Mouse (Mus musculus) limb, embryonic 12.5 days (tissue): Measurements from ENCODE around the gene Srrm2. TPM values are rescaled to one million over a fixed set of nuclear protein-coding genes. Genes with fewer than 3 reads are reported as not detected.

ENCODE experiments used
- ATAC-seq: fragments of 200-750 bp; cut with Nextera tagmentation; 2 replicates; pipeline ENCODE4 v1.8.0; 2017; ENCODE audit warnings: low read depth, moderate TSS enrichment; ENCODE audit not compliant: insufficient number of reproducible peaks, insufficient read depth, low FRiP score, low TSS enrichment
- H3K27ac ChIP-seq: fragments of 300-500 bp; sonication (generic); 2 replicates; pipeline ENCODE4 v1.5.1; 2016; ENCODE audit warnings: mild to moderate bottlenecking, moderate library complexity
- H3K27me3 ChIP-seq: fragments of 300-500 bp; sonication (generic); 2 replicates; pipeline ENCODE4 v1.6.1; 2016; ENCODE audit warnings: mild to moderate bottlenecking, moderate library complexity
- H3K36me3 ChIP-seq: fragments of 300-500 bp; sonication (generic); 2 replicates; pipeline ENCODE4 v1.6.1; 2016; ENCODE audit warnings: mild to moderate bottlenecking, moderate library complexity
- H3K4me1 ChIP-seq: fragments of 300-500 bp; sonication (generic); replicated peaks from 2 replicates; pipeline ENCODE4 v1.6.1; 2016
- H3K4me2 ChIP-seq: fragments of 300-500 bp; sonication (generic); 2 replicates; pipeline ENCODE4 v1.6.1; 2016; ENCODE audit warnings: mild to moderate bottlenecking, moderate library complexity
- H3K4me3 ChIP-seq: fragments of 300-500 bp; sonication (generic); replicated peaks from 2 replicates; pipeline ENCODE4 v1.5.1; 2016; ENCODE audit warnings: mild to moderate bottlenecking
- H3K9ac ChIP-seq: fragments of 300-500 bp; sonication (generic); replicated peaks from 2 replicates; pipeline ENCODE4 v1.6.1; 2016; ENCODE audit warnings: mild to moderate bottlenecking, moderate library complexity
- H3K9me3 ChIP-seq: fragments of 300-500 bp; sonication (generic); 2 replicates; pipeline ENCODE4 v1.6.1; 2016; ENCODE audit warnings: mild to moderate bottlenecking, moderate library complexity
- WGBS: fragments of 180-500 bp; shearing (Covaris S2); methylation state at CpG from one replicate; pipeline ENCODE4 v1.1.7; 2016; 5-methylcytosine and 5-hydroxymethylcytosine counted together
- microRNA-seq: library from miRNA; unstranded; fragments of <30 nt; microRNA quantifications from one replicate; pipeline ENCODE4, GENCODE M21; 2017
- polyA plus RNA-seq: library from polyadenylated mRNA; unstranded; fragments of >200 nt; fragmentation: Nextera tagmentation; extraction: Ambion mirVana; gene quantifications from 2 replicates; pipeline ENCODE4 v1.2.1, GENCODE M21; 2016

Srrm2 gene
- polyA plus RNA-seq, 1 experiment from 2014 or later = 703 TPM

DNA sequence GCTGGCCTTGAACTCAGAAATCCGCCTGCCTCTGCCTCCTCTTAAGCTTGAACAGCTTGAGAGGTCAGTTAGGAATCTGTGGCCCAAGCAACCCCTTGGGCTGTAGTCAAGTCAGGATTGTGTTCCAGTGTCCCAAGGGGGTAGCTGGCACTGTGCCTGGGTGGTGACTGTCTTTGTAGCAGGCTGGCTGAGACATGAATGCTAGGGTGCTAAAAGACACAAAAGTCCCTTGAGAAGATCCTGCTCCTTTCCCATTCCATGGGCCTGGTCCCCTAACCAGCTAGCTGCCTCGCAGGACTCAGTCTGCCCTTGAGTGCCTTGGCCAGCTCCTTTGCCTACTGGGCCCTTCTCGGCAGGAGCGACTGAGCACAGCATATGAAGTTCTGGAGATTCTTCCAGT lies 72.6 kb downstream of the Srrm2 start:
- WGBS = 87% methylated on average over 4 of the region's 4 CpGs
- Histone ChIP-seq H3K4me1 (no peaks in the 10 kb centered on the region), H3K36me3 (no peaks in the 10 kb centered on the region), H3K27me3 (no peaks in the 10 kb centered on the region), H3K27ac (no peak overlapping the region), H3K4me2 (no peak overlapping the region), H3K4me3 (no peak overlapping the region), H3K9ac (no peak overlapping the region), H3K9me3 (no peaks in the 10 kb centered on the region; the same call in 1 of the 2 replicates)
- ATAC-seq = no peak

DNA sequence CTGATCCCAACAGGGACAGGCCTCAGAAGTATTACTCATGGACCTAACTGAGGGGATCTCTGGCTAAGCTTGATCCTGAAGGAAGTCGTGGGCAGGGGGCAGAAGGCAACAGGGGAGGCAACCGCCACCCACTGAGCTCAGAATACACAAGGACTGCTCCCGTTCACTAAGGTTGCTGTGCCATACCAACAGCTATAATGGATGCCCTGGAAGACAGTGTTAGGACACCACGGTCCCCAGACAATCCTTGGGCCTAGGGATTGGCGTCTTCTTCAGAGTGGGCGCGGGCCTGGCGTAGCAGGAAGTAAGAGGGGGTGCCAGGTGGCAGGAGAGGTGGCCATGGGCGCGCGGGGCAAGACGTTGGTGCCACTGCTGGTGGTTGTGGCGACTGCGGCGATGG lies 77.4 kb downstream of the Srrm2 start, which contains the start of gene Prss21:
Gene Prss21, plus strand, starts transcription at position 301 of the 400 bp plus-strand sequence.
- Histone ChIP-seq H3K9ac (no peak within 1 kb of the TSS), H3K4me2 (no peak within 1 kb of the TSS), H3K36me3 (no peaks in the 10 kb centered on the region), H3K9me3 (no peaks in the 10 kb centered on the region; the same call in 1 of the 2 replicates), H3K4me1 (0 out of 2 replicates have a peak, but pooled peaks cover 3% of the 10 kb centered on the region), H3K27me3 (no peaks in the 10 kb centered on the region), H3K4me3 (no peak within 1 kb of the TSS), H3K27ac (no peak within 1 kb of the TSS)
- 85% methylated on average over 15 of the region's 15 CpGs for WGBS
- ATAC-seq = no peak

DNA sequence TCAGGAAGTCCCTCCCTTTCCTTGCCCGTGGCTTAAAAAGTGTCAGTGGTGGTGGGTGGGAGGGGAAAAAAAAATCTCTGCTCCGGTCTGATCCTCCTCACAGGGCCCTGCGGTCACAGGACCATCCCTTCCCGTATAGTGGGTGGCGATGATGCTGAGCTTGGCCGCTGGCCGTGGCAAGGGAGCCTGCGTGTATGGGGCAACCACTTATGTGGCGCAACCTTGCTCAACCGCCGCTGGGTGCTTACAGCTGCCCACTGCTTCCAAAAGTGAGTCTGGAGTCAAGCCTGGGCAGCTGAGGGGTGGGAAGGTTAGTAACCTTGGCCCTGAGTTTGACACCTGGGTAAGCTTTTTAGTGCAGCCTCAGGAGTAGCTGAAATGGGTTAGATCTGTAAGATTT lies 78.2 kb downstream of the Srrm2 start:
- no peak for ATAC-seq
- Histone ChIP-seq H3K36me3 (no peaks in the 10 kb centered on the region), H3K4me1 (0 out of 2 replicates have a peak, but pooled peaks cover 3% of the 10 kb centered on the region), H3K9me3 (no peaks in the 10 kb centered on the region; the same call in 1 of the 2 replicates), H3K27ac (no peak overlapping the region), H3K27me3 (no peaks in the 10 kb centered on the region), H3K4me3 (no peak overlapping the region), H3K9ac (no peak overlapping the region), H3K4me2 (no peak overlapping the region)
- WGBS = 90% methylated on average over 11 of the region's 11 CpGs

Small RNAs within 50 kb of the gene (microRNA-seq; reads per million reads assigned to microRNA genes)
- gene Mir5125 = 1.2 reads per million

Other genes starting within 250 kb of the Srrm2 start
- gene Zfp213, start 226.3 kb upstream of the Srrm2 start, polyA plus RNA-seq = 24.7 and 26.6 TPM in 2 replicates
- 22.0 and 25.5 TPM in 2 replicates for gene Zfp13, start 191.0 kb upstream of the Srrm2 start, polyA plus RNA-seq
- gene Zscan10, start 189.7 kb upstream of the Srrm2 start, polyA plus RNA-seq = 0.37 and 0.45 TPM in 2 replicates
- 0.92 and 0.99 TPM in 2 replicates for gene Mmp25, start 145.3 kb upstream of the Srrm2 start, polyA plus RNA-seq
- 1.2 and 1.3 TPM in 2 replicates for gene Bicdl2, start 130.0 kb upstream of the Srrm2 start, polyA plus RNA-seq
- gene Hcfc1r1, start 116.9 kb upstream of the Srrm2 start, polyA plus RNA-seq = 48.6 and 51.7 TPM in 2 replicates
- gene Thoc6, start 116.7 kb upstream of the Srrm2 start, polyA plus RNA-seq = 55.1 and 56.3 TPM in 2 replicates
- gene Tnfrsf12a, start 113.1 kb upstream of the Srrm2 start, polyA plus RNA-seq = 5.7 and 7.6 TPM in 2 replicates
- gene Cldn6, start 111.3 kb upstream of the Srrm2 start, polyA plus RNA-seq = 19.9 and 22.7 TPM in 2 replicates
- 5.6 and 6.4 TPM in 2 replicates for gene Cldn9, start 106.5 kb upstream of the Srrm2 start, polyA plus RNA-seq
- 1.8 and 2.5 TPM in 2 replicates for gene 1520401A03Rik, start 67.7 kb upstream of the Srrm2 start, polyA plus RNA-seq
- 49.1 and 53.1 TPM in 2 replicates for gene Pkmyt1, start 64.2 kb upstream of the Srrm2 start, polyA plus RNA-seq
- gene Paqr4, start 49.7 kb upstream of the Srrm2 start, polyA plus RNA-seq = 11.6 and 13.6 TPM in 2 replicates
- gene Kremen2, start 44.7 kb upstream of the Srrm2 start, polyA plus RNA-seq = 30.0 and 34.8 TPM in 2 replicates
- gene Flywch1, start 18.9 kb upstream of the Srrm2 start, polyA plus RNA-seq = 136 and 140 TPM in 2 replicates
- 71.0 and 76.7 TPM in 2 replicates for gene Flywch2, start 4.5 kb upstream of the Srrm2 start, polyA plus RNA-seq
- 1,179 and 1,231 TPM in 2 replicates for gene Elob, start 38.6 kb downstream of the Srrm2 start, polyA plus RNA-seq
- not detected in 2 replicates for gene Prss33, start 45.5 kb downstream of the Srrm2 start, polyA plus RNA-seq
- gene Prss32, start 53.3 kb downstream of the Srrm2 start, polyA plus RNA-seq = not detected in 2 replicates
- 1.7 and 3.1 TPM in 2 replicates for gene Prss41, start 53.6 kb downstream of the Srrm2 start, polyA plus RNA-seq
- not detected in 2 replicates for gene Prss21, start 77.5 kb downstream of the Srrm2 start, polyA plus RNA-seq
- not detected in 2 replicates for gene Dcpp1, start 90.3 kb downstream of the Srrm2 start, polyA plus RNA-seq
- not detected in 2 replicates for gene Dcpp2, start 90.3 kb downstream of the Srrm2 start, polyA plus RNA-seq
- not detected in 2 replicates for gene Dcpp3, start 126.9 kb downstream of the Srrm2 start, polyA plus RNA-seq
- not detected in 2 replicates for gene Sbp, start 151.1 kb downstream of the Srrm2 start, polyA plus RNA-seq
- gene Sbpl, start 164.7 kb downstream of the Srrm2 start, polyA plus RNA-seq = not detected in 2 replicates
- gene Prss30, start 190.0 kb downstream of the Srrm2 start, polyA plus RNA-seq = not detected in 2 replicates
- gene Prss22, start 207.6 kb downstream of the Srrm2 start, polyA plus RNA-seq = 0.76 and 0.84 TPM in 2 replicates
- 0.17 TPM in 1 of 2 replicates, not detected in the other for gene Prss27, start 247.6 kb downstream of the Srrm2 start, polyA plus RNA-seq